Mouse (Mus musculus) embryonic facial prominence, embryonic 15.5 days (tissue): ENCODE data around the gene Armcx4. TPM values are rescaled to one million over a fixed set of nuclear protein-coding genes. Genes with fewer than 3 reads are reported as not detected.

Experiments used
- polyA plus RNA-seq: library from polyadenylated mRNA; unstranded; fragments of >200 nt; fragmentation: Nextera tagmentation; extraction: Ambion mirVana; gene quantifications from 2 replicates; pipeline ENCODE4 v1.2.1, GENCODE M21; 2015

Armcx4 gene
- polyA plus RNA-seq, 1 experiment from 2014 or later, result 4.5 TPM

Other genes with a start within 250 kb of the Armcx4 start
- gene Taf7l, start 210.0 kb upstream of the Armcx4 start, polyA plus RNA-seq, result 0.08 and 0.33 TPM in 2 replicates
- 60.5 and 64.9 TPM in 2 replicates for gene Timm8a1, start 144.7 kb upstream of the Armcx4 start, polyA plus RNA-seq
- gene Btk, start 102.9 kb upstream of the Armcx4 start, polyA plus RNA-seq, result 2.2 and 2.5 TPM in 2 replicates
- 400 and 403 TPM in 2 replicates for gene Rpl36a, start 100.9 kb upstream of the Armcx4 start, polyA plus RNA-seq
- gene Gla, start 85.4 kb upstream of the Armcx4 start, polyA plus RNA-seq, result 4.3 and 5.6 TPM in 2 replicates
- gene Hnrnph2, start 85.3 kb upstream of the Armcx4 start, polyA plus RNA-seq, result 138 and 141 TPM in 2 replicates
- gene Armcx1, start 31.4 kb downstream of the Armcx4 start, polyA plus RNA-seq, result 62.1 and 64.1 TPM in 2 replicates
- 26.9 and 27.2 TPM in 2 replicates for gene Armcx6, start 64.9 kb downstream of the Armcx4 start, polyA plus RNA-seq
- 86.9 and 96.8 TPM in 2 replicates for gene Armcx3, start 70.1 kb downstream of the Armcx4 start, polyA plus RNA-seq
- gene Armcx2, start 122.7 kb downstream of the Armcx4 start, polyA plus RNA-seq, result 73.4 and 75.7 TPM in 2 replicates